Mouse (Mus musculus): ENCODE data around the gene Eml3.

DNA sequence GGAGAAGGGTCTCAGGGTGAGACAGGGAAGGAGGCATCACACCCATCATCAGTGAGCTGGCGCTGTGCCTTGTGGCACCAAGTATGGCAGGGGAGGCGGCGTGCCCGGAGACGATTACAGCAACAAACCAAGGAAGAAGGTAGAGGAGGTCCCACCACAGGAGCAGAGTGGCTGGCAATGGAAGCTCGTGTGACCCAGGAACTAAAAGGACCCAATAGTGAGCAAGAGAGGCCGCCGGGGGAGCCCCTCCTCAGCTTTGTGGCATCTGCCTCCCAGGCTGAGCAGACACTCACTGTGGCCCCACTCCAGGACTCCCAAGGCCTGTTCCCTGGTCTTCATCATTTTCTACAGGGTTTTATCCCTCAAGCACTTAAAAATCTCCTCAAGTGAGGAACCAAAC, 36.4 kb downstream of the Eml3 start:
- TF ChIP-seq ZC3H11A (IDR thresholded peaks at IDR 0.05; ENCODE audit: low read depth, low read length): no peak
- no peak for TF ChIP-seq EP300 (IDR thresholded peaks at IDR 0.05; ENCODE audit: low read depth in 1 of 2, low read length in 2 of 2)
- TF ChIP-seq CTCF (IDR thresholded peaks at IDR 0.05 in 2 of 3, conservative IDR thresholded peaks at IDR 0.05 in 1 of 3; ENCODE audit: control insufficient read depth in 1 of 3, insufficient read depth in 1 of 3, low read depth in 2 of 3, low read length in 3 of 3, poor library complexity in 1 of 3, severe bottlenecking in 1 of 3): no peak
- no peak for TF ChIP-seq RAD21 (IDR thresholded peaks at IDR 0.05; ENCODE audit: low read depth, low read length)
